Mouse (Mus musculus) heart, postnatal 25 days (tissue): Measurements from ENCODE around the gene Btbd10. TPM values are rescaled to one million over a fixed set of nuclear protein-coding genes. Genes with fewer than 3 reads are reported as not detected.

Source experiments
- DNase-seq: peaks from one replicate; pipeline ENCODE4 v3.0.0; 2022; ENCODE audit warnings: low spot score
- intact Hi-C: fragments of 180-260 bp; cut with DNase I; formaldehyde crosslinking; loops from one replicate; pipeline ENCODE4 v1.15.1; 2025
- total RNA-seq, 2 experiments: library from RNA; stranded (reverse); gene quantifications; 2 replicates each; pipeline ENCODE4 v1.2.3; 2021

Gene Btbd10
- total RNA-seq, 2 experiments from 2014 or later = 9.1 to 11.0 TPM

GRCm38 (mm10) chr7:113310136-113310535, 59.1 kb downstream of the Btbd10 start:
- DNase-seq = no peak

GRCm38 (mm10) chr7:113297813-113298212, 71.4 kb downstream of the Btbd10 start:
- no peak for DNase-seq

More at GRCm38 (mm10) chr7:113310136-113310535, 59.1 kb downstream of the Btbd10 start:
- intact Hi-C loops = loop anchor here (5.0 kb wide), 1 partner anchor 393 kb away; no protein-coding TSS in a partner anchor

DNA sequence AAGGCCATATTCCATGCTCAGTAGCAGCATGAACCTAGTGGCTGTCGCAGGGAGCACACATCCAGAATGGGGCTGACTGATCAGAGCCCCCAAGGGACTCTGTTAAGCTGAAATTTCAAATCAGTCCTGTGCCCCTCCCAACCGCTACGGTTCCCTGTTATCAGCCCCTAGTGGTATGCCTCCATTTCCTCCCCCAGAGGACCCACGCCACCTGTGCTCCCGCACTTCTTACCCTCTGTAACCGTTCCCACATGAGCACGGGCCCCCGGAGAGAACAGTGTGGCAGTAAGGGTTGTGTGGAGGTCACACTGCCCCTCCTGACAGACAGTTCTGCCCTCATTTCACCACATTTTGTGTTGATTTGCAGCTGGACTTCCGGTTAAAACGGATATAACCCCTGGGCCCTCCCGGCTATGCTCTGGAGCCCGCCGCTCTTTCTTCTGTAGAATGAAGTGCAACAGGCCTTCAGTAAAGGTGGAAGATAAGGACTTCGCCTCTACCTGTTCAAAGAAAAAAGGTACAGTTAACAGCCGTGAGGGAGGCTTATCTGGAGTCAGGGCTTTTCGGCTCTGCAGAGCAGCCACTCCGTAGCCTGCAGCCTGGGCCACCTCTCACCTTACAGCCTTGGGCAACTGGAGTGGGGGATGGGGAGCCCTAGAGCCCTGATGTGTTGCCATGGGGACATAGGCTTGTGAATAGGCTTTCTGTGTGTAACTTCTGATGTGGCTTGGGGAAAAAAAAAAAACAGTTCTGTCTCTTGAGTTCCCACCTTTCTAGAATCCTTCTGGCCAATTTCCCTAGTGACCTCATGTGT, 73.9 kb downstream of the Btbd10 start:
- intact Hi-C loops = no loop called here

More at GRCm38 (mm10) chr7:113297813-113298212, 71.4 kb downstream of the Btbd10 start:
- intact Hi-C loops = no loop called here

GRCm38 (mm10) chr7:113294598-113294997, 74.6 kb downstream of the Btbd10 start:
- DNase-seq = no peak
- intact Hi-C loops = no loop called here

More for the DNA sequence above, 73.9 kb downstream of the Btbd10 start:
- no peak for DNase-seq

GRCm38 (mm10) chr7:113292193-113292592, 77.0 kb downstream of the Btbd10 start:
- DNase-seq = no peak
- intact Hi-C loops = no loop called here

- intact Hi-C loops = no loop called here
- DNase-seq = no peak
Measured at GRCm38 (mm10) chr7:113291741-113292140, 77.5 kb downstream of the Btbd10 start.

GRCm38 (mm10) chr7:113289211-113289610, 80.0 kb downstream of the Btbd10 start:
- DNase-seq = no peak
- intact Hi-C loops = no loop called here

DNA sequence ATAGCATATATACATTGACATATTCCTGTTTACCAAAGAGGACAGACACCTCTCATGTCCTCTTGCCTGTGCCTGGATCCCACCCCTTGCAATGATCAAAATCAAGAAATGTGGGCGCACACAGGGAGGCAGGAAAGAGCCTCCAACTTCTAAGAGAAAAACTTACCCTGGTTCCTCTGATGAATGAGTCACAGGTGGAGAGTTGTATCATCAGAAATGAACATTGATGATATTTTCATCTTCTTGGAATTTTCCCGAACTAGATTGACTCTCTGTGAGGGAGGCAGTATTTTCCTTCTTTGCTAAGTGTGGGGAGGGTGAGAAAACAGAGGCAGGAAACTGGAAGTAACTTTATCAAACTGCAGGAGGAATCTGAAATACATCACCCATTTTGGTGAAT, 83.8 kb downstream of the Btbd10 start:
- intact Hi-C loops = no loop called here
- DNase-seq = no peak

DNA sequence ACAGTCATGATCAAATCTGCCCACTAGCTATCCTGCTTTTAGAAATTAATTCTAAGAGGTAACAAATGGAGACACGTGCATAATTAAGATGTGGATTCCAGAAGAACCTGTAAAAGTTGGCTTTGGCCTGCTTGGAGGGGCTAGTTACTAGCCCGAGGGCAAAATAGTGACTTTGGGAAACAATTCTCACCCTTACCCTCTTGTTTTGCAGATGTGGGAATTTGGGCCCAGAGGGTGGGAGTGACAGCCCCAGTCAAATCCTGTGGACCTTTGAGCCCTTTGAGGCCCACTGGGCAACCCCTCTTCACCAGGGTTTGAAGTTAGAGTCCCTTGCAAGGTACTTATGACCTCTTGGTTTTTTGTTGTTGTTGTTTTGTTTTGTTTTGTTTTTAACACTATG, 89.9 kb downstream of the Btbd10 start:
- intact Hi-C loops = no loop called here
- DNase-seq = no peak

DNA sequence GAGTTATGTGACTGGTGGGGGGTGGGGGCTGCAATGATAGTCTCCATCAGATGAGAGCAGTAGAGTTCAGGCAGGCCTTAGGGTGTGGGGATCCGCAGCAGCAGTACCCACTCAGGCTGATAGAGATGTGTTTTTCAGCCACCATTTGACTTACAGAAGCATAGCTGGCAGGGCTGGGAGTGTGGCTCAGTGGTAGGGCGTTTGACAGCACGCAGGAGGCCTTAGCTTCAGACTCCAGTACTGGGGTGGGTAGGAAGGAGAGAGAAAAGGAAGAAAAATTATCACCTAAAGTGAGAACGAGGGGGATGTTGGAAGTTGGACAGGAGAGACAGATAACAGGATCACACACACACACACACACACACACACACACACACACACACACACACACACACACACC, 90.7 kb downstream of the Btbd10 start:
- no peak for DNase-seq
- intact Hi-C loops = no loop called here

- intact Hi-C loops = no loop called here
- DNase-seq = no peak
Measured at GRCm38 (mm10) chr7:113277245-113277644, 91.9 kb downstream of the Btbd10 start.

DNA sequence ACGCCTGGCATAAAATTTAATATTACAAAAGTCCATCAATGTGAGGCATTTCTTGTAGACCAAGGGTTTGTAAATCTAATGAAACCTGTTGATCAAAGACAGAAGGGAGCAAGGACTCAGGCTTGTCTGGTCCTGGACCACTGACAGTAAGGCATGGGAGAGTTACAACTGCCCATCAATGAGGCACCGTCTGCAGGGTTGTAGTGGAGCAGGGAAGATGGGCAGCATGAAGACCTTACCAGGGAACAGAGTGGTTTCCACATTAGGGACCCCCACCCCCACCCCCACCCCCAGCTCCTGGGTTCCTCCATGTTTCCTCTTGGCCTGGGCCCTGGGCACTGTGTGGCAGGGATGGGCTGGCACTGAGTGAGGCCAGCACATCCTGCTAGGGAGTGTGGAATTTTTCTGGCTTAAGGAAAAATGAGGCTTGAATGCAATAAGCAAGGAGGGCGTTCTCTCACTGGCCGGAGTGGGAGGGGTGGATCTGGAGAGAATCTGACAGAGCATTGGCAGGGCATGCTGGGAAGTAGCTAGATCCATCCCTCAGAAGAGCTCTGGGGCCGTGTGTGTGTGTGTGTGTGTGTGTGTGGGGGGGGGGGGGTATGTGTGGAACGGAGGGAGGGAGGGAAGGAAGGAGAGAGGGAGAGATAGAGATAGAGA, 96.7 kb downstream of the Btbd10 start:
- DNase-seq = no peak
- intact Hi-C loops = no loop called here

DNA sequence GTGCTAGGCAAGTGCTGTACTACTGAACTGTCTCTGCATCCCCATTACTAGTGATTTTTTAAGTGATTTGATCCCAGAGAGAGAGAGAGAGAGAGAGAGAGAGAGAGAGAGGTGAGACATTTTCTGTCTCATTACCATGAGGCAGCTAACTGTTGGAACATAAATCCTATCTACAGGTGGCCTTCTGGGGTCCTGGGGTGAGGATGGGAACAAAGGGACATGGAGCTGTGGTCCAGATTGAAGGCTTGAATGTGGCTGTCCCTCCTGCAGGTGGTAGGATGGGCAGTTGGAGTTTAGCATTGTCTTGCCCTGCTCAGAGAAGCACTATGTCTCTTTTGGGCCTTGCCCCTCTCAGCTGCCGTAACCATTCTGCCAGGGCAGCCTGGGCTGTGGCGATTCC, 98.2 kb downstream of the Btbd10 start:
- DNase-seq = no peak
- intact Hi-C loops = no loop called here

DNA sequence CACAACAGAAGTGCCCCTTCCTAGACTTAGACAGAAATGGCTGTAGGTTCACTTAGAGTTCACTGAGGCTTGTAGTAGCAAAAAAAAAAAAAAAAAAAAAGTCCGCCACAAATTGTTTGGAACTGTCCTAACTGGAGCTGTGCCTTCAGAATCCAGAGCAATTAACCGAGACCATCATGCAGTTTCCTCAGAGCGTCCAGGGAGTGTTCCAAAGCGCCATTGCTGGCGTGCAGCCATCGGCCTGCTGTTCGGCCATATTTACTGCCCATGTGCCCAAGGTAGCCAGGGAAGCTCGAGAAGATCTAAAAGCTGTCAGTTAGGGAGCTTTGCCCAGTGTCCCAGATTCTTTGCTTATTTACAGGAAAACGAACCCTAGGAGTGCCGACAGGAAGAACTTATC, 98.6 kb downstream of the Btbd10 start:
- intact Hi-C loops = no loop called here
- no peak for DNase-seq

DNA sequence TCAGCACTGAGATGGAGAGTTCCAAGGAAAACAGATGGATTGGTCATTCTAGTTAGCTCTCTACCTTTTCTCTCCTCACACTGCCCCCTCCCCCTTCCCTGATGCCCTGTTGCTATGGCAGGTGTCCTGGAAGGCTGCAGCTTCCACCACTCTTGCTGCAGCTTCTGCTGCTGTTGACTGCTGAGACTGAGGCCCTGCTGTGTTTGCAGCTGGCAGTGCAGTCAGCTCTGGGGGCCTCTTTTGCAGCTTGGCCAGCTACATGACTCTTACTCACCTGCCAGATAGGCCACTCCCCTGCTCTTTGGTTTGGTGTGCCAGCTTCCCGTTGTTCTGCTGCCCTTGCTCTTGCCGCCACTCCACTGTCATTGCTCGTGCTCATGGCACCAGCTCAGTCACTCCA, 99.3 kb downstream of the Btbd10 start:
- no peak for DNase-seq
- intact Hi-C loops = loop anchor here (2.0 to 10.0 kb wide), 3 partner anchors 15 to 895 kb away; no protein-coding TSS in a partner anchor

- intact Hi-C loops = loop anchor here (2.0 to 10.0 kb wide), 3 partner anchors 14 to 894 kb away; no protein-coding TSS in a partner anchor
- DNase-seq = no peak
Measured at GRCm38 (mm10) chr7:113269081-113269480, 100.1 kb downstream of the Btbd10 start.

DNA sequence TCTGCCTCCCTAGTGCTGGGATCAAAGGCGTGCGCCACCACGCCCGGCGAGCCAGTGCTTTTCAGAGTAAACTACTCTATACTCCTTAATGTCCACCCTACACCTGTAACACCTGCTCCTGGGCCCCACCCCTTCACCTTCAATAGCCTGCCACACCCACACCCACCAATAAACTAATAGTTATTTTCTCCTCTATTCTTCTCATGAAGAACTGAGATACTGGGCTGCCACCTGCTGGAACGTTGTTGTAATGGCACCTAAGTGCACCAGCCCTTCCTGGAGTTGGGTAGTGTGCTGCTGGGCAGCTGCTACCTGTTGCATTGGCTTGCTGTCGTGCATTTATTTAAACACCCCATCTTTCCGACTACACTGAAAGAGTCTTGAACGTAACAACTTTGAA, 100.9 kb downstream of the Btbd10 start:
- DNase-seq = no peak

More for the DNA sequence above, 100.9 kb downstream of the Btbd10 start:
- intact Hi-C loops = loop anchor here (1.0 to 10.0 kb wide), 4 partner anchors 13 to 893 kb away; no protein-coding TSS in a partner anchor
